18 mouse cellular contexts compared by ENCODE assay signal in the genomic region with DNA sequence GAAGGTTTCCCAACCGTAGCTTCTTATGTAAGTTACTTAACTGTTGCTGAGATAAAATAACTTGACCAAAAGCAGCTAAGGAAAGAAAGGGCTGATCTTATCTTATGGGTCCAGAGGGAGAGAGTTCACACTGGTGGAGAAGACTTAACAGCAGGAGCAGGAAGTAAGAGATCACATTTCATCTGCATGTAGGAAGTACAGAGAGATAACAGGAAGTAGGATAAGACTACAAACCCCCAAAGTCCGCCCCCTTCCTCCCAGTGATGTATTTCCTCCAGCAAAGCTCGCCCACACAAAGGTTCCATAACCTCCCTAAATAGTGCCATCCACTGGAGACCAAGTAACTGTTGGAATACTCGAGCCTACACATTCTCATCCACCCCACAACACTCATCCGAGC.
DNase-seq lines count a peak whose midpoint lies in the region; ATAC-seq and TF ChIP-seq lines count a peak whose summit lies in the region.
"Had no signal": no experiment of that assay in that cellular context is flagged by ENCODE, and none has a peak within 500 bp of the region (broad histone marks: within the 10 kb centered on the region; RNA-seq: fewer than 3 reads in every experiment).

No protein-coding gene starts in this region.

- no peak for TF ChIP-seq CTCF in G1E (IDR thresholded peaks at IDR 0.05; ENCODE audit: low read depth, low read length)

- H3K4me1 ChIP-seq in G1E (ENCODE audit: insufficient read depth, low read depth, low read length): no peaks in the 10 kb centered on the region
- H3K4me1 ChIP-seq: embryonic facial prominence, embryonic 12.5 days; heart, embryonic 15.5 days; hindbrain, embryonic 13.5 days; intestine, embryonic 15.5 days had no signal

- peak; percentile 80 for ATAC-seq in G1E (ENCODE audit: extremely low read depth, insufficient number of reproducible peaks, low FRiP score, poor library complexity, severe bottlenecking)
- ATAC-seq in granulocyte monocyte progenitor cell, adult 5-6 weeks (replicated peaks; ENCODE audit: poor library complexity, severe bottlenecking): peak; percentile 17; the same call in 1 of the 2 replicates
- ATAC-seq in erythroid progenitor cell, adult 5-6 weeks (replicated peaks; ENCODE audit: low FRiP score, poor library complexity, severe bottlenecking): no peak
- ATAC-seq: forebrain, embryonic 14.5 days; intestine, embryonic 15.5 days had no signal

- peak; percentile 12 for DNase-seq in thymus, postnatal 14 days
- DNase-seq in thymus, postnatal 10 days (ENCODE audit: low spot score in 2 of 2): no peak
- DNase-seq in G1E (ENCODE audit: low spot score): no peak
- no peak for DNase-seq in ovary, postnatal 10 days (ENCODE audit: low spot score)
- no peak for DNase-seq in urinary bladder, adult 2 months (ENCODE audit: low spot score)
- DNase-seq: adrenal gland, postnatal 10 days; cerebellum, adult 11 months; cerebellum, adult 8-10 months; cerebellum, postnatal 14 days; heart, adult 2 months; heart, postnatal 14 days had no signal

- no peak overlapping the region for H3K4me3 ChIP-seq in G1E (ENCODE audit: low read depth, low read length)
- H3K4me3 ChIP-seq: embryonic facial prominence, embryonic 12.5 days; heart, adult 2 months; heart, embryonic 15.5 days; hindbrain, embryonic 13.5 days; intestine, embryonic 15.5 days had no signal

- no peaks in the 10 kb centered on the region for H3K9me3 ChIP-seq in G1E (replicated peaks)
- H3K9me3 ChIP-seq: embryonic facial prominence, embryonic 12.5 days; heart, embryonic 15.5 days; hindbrain, embryonic 13.5 days; intestine, embryonic 15.5 days had no signal

- no peaks in the 10 kb centered on the region for H3K27me3 ChIP-seq in G1E (ENCODE audit: insufficient read depth, low read length)
- H3K27me3 ChIP-seq: embryonic facial prominence, embryonic 12.5 days; heart, embryonic 15.5 days; hindbrain, embryonic 13.5 days; intestine, embryonic 15.5 days had no signal

- no peaks in the 10 kb centered on the region for H3K36me3 ChIP-seq in G1E (replicated peaks)
- H3K36me3 ChIP-seq: embryonic facial prominence, embryonic 12.5 days; heart, embryonic 15.5 days; hindbrain, embryonic 13.5 days; intestine, embryonic 15.5 days had no signal
